Mouse (Mus musculus): ENCODE data around the gene Rps8.
"Not testable (repeated sequence)": the region's sequence is repeated elsewhere in the genome, so short reads cannot be mapped to it uniquely, and the experiment has no call there.

The Rps8 gene

DNA sequence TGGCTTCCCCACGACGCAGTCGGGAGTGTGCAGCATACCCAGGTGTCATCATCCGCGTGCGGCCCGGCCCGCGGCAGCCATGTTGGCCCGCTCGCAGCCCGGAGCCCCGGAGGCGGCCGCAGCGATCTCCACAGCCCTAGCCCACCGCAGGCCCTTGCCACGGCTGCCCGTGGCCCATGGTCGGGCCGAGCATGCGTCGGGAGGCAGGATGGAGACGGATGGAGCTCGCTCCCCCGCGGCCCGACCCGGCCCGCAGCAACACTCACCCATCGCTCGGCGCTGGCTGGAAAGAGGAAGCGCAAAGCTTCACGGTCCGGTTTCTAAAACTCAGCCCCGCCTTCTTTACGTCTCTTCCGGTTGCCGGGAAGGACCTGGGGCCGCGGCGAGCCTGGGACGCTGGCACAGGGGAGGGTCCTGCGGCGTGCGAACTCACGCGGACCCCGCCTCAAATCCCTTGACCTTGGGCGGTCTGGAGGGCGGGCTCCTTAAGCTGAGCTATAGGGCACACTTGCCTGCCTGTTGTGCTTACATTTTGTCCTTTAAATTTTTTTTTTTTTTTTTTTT lies at the start of gene Rps8:
Gene Rps8 (minus strand): TSS at position 452 of the 564 bp plus-strand sequence.
- peak; percentile 61 to 79 for DNase-seq (ENCODE audit: low spot score in 2 of 2)

DNA sequence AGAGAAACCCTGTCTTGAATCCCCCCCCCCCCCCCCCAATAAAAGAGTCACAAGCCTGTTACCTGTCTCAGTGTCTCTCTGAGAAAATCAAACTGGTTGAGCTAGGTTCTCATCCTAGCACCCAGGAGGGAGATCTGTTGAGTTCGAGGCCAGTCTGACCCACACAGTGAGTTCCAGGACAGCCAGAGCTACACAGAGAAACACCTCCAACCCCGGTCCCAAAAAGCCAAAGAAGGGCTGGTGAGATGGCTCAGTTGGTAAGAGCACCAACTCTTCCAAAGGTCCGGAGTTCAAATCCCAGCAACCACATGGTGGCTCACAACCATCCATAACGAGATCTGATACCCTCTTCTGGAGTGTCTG lies 46.9 kb upstream of the Rps8 start:
- no peak for DNase-seq (ENCODE audit: low spot score in 2 of 2)

DNA sequence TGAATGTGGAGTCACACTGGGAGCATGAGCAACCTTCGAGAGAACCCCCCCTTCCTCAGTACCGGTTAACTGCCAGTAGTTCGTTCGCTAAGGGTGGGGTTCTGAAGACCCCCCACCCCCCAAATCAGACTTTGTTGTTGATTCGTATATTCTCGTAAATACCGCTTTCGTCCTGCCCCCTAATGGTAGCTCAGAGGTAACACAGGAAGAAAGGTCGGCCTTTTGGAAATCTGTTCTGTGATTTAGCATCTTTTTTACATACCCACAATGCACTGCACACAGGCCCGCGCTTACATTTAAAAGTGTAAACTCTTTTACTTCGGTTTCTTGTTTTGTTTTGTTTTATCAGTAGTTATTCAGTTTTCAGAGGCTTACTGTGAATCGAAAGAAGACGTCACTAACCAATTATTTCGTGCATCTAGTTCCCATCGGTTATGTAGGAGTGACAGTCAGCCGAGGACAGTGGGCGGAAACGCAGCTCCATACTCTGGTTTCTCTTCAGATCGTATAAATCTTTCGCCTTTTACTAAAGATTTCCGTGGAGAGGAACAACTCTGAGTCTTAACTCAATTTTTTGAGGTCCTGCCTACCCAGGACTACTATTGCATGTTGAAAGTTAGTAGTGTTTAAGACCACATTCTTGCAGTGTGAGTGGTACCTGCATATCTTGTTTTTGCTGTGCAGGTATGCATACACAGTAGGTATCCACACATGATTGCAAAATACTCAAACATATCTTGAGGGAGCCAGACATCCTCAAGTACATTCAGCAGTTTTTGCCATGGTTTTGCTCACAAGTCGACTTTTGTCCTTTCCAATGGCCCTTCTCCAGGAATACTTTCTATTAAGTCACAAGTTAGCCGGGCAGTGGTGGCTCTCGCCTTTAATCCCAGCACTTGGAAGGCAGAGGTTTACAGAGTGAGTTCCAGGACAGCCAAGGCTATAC lies 46.3 kb upstream of the Rps8 start:
- DNase-seq (ENCODE audit: low spot score in 2 of 2): peak in 1 of 2 experiments; percentile 30

DNA sequence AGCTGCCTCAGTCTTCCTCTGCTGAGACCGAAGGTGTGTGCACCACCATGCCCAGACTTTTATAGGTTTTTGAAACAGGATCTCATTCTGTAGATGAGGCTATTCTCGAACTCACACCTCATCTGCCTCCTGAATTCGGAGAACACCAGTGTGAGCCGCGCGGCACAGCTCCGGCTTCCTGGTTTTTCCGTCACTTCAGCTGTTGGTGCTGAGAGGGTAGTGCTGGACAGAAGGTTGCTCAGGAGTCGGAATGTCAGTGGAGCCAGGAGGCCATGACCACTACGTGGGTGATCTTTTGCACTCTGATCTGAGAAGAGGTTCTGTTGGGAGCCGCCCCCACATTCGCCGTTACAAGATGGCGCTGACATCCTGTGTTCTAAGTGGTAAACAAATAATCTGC lies 35.8 kb upstream of the Rps8 start:
- DNase-seq (ENCODE audit: low spot score in 2 of 2): no peak

DNA sequence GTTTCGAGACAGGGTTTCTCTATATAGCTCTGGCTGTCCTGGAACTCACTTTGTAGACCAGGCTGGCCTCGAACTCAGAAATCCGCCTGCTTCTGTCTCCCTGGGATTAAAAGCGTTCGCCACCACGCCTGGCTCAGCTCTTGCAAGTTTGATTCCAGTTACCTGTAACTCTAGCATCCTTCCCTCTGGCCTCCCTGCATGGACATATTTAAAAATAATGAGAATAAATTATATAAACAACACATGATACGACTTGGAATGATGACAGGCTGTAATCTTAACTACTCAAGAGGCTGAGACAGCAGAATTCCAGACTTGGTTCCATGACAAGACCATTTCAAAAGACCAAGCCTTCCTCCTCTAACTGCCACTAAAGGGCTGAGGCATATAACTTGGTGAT lies 34.6 kb upstream of the Rps8 start:
- DNase-seq (ENCODE audit: low spot score in 2 of 2): no peak

DNA sequence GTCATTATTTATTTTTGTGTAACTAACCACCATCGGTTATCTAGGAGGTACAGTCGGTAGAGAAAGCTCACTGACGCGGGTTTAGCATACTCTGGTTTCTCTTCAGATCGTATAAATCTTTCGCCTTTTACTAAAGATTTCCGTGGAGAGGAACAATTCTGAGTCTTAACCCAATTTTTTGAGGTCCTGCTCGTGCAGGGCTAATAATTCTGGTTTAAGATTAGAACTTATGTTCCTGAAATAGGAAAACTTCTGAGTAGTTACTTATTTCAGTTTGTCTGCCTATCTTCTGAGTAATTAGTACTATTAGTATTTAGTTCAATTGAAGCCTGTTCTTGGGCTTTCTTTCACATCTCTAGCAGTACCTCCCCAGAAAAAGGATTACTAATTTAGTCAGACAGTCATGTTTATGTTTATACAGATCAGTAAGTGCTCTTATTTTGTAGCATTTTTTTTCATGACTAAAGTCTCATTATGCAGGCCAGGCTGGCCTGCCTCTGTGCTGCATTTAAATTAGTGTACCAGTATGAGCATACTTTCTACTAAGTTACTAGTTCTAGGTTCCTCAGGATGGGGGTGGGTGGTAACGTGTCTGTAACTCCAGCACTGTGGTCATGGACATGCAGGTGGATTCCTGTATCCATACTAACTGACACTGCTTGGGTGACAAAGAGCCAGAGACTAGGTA lies 34.0 kb upstream of the Rps8 start:
- DNase-seq (ENCODE audit: low spot score in 2 of 2): no peak

DNA sequence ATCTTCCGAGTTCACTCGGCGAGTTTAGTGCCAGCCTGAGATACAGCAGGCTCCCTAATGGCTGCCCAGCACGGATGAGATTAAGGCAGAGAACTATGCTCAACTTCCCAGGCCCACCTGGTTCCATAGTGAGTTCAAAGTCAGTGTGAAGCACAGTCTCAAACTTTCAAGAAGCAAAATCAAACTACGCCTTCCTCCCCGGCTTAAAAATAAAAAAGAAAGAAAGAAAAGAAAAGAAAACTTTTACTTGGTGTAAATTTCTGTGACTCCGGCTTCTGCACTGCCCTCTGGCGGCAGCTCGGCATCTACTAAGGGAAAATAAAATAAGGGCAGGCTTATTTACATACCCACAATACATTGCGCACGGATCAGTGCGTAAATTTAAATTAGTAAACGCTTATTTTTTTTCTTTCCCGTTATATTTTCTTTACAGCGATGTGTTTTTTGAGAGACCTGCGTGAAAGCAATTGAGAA lies 33.4 kb upstream of the Rps8 start:
- DNase-seq (ENCODE audit: low spot score in 2 of 2): peak; percentile 65 to 84

DNA sequence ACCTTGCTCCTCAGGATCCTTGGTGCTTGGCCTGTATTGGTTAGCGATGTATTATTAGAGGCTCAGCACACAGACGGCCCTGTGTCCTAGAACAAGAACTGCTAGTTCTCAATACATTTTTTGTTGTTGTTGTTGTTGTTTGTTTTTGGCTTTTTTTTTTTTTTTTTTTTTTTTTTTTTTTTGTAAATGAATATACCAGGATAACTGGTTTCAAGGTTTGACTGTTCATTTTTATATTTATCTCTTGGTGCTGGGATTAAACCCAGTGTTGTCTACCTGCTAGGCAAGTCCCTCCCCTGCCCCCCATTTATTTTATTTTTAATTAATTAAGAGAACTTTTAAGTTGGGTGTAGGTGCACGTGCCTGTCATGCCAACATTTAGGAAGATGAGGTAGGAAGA lies 32.9 kb upstream of the Rps8 start:
- DNase-seq (ENCODE audit: low spot score in 2 of 2): no peak

DNA sequence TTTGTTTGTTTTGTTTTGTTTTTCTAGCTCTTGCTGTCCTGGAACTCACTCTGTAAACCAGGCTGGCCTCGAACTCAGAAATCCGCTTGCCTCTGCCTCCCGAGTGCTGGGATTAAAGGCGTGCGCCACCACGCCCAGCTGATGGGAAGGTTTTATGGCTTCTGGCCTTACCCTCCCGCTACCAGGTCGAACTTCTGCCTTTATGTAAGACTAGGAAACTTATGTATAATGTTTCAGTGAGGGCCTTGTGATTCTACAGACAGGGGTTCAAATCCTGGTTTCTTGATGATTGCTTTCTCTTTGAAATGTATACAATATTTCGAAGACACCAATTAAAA lies 26.7 kb upstream of the Rps8 start:
- DNase-seq (ENCODE audit: low spot score in 2 of 2): not testable (repeated sequence)

DNA sequence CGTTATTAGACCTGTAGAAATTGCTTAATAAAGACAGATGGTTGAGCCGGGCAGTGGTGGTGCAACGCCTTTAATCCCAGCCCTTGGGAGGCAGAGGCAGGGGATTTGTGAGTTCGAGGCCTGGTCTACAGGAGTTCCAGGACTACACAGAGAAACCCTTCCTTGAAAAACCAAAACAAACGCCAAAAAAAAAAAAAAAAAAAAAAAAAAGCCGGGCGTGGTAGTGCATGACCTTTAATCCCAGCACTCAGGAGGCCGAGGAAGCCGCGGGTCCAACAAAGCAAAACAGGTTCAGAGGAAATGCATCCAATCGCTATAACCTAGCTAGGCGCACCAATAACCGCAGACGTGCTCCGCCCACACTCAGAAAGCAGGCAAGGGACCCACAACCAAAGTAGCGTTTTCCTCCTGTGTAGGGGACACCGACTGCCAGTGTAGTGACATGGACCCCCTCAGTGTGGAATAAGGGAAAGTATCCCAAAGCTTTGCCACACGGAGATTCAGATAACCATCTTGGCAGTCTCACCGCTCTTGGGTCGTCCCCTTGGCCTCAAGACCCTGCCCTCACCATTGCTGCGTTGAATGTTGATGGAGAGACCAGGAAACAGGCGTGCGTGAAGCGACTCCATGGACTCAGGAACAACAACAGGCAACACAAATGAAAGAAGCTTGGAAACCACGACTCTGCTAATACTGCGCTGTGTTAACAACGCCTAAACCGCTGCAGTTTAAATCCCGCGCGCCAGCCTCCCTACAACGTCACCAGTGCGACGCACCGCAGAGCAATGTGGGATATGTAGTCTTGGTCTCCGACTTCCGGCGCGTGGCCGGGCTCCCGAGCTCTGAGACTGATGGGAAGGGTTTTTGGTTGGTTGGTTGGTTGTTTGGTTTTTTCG lies 26.1 kb upstream of the Rps8 start, which contains the start of gene Kif2c:
Gene Kif2c (minus strand): TSS at position 777 of the 896 bp plus-strand sequence.
- DNase-seq (ENCODE audit: low spot score in 2 of 2): peak; percentile 86 to 89

DNA sequence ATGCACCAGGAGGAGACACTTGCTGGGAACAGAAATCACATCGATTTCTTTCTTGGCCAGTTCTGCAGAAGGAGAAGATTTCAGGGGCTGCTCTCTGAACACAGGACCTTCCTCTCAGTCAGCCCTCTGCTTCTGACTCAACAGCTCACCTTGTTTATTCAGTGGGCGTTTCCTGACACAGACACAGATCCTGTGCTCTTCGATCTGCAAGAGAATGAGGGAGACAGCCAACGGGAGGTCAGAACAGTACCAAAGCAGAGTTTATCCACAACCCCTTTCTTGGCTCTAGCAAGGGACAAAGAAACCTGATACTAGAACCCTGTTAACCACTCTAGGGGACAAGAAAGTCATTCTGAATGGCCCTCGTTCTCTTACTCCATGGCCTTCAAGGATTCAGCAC lies 13.9 kb upstream of the Rps8 start:
- DNase-seq (ENCODE audit: low spot score in 2 of 2): no peak

DNA sequence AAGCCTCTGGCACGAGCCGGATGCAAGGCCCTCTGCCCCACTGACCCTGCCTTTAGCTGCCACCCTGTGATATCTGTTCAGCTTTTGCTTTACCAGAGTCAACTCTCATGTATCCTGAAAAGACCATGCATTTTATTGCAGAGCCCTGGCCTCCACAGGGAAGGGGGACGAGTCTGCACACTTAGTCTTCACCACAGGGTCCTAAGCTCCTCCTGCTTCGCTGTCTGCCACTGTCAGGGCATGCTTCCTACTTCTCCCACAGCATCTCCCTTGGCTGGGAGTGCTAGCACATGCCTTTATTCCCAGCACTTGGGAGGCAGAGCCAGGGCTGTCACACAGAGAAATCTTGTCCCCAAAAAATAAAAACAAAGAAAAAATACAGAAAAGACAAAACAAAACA lies 5.1 kb upstream of the Rps8 start:
- DNase-seq (ENCODE audit: low spot score in 2 of 2): no peak

DNA sequence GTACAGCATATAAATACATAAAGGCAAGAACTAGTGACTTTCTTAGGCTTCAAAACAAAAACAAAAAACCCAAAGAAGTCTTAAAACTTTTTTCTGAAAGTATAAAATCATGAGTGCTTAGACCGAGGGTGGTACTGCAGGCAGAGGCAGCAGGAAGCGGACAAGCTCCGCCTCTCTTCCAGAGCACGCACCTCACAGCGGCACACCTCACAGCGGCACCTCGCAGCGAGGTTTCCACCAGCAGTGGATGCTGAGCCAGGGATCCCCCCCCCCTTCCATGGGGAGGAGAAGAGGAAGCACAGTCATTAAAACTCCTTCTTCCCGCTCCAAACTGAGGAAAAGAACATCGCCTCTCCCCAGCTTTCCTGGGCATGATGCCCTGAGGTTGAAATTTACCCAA lies 3.6 kb upstream of the Rps8 start:
- DNase-seq (ENCODE audit: low spot score in 2 of 2): no peak

DNA sequence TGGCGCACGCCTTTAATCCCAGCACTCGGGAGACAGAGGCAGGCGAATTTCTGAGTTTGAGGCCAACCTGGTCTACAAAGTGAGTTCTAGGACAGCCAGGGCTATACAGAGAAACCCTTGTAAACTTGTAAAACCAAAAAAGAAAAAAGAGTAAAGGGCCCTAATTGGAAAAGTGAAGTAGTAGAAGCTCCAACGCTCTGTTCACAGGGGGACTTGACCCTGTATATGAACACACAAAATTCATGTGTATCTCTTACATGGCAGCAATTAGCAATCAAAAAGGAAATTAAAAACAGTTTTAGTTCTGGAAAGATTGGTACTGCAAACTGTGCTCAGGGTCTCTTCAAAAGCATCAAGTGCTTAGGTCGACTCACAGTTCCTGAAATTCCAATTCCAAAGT lies 329 bp upstream of the Rps8 start:
- DNase-seq (ENCODE audit: low spot score in 2 of 2): no peak

DNA sequence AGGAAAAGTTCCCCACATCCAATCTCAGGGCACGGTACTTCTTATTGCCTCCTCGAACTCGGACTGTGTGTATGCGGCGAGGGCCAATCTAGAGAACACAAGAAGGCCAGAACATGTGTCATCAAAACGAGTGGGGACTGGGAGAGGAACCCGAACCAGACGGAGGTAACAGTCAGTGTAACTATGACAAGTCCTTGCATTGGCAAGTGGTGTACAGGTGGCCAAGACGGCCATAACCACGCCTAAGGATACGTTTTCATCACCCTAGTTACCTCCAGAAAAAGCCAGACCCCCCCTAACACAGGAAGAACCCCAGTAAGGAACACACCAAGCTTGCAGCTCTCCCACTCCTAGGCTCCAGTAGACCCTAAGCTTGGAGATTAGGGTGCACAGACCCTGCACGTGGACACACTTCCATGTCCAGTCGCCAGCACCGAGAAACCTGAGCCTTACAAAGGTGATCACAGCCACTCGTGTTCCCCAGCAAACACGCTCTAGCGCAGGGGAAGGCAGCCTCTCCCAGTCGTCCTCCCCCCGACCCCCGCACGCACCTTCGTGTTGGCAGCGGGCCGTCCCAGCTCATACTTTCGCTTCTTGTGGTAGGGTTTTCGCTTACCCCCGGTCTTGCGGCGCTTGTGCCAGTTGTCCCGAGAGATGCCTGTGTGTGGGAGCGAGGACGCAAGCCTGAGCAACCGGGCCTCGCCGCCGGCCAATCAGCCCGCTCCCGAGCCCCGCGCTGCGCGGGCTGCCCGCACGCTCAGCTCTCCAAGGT lies 837 bp downstream of the Rps8 start:
- no peak for DNase-seq (ENCODE audit: low spot score in 2 of 2)

DNA sequence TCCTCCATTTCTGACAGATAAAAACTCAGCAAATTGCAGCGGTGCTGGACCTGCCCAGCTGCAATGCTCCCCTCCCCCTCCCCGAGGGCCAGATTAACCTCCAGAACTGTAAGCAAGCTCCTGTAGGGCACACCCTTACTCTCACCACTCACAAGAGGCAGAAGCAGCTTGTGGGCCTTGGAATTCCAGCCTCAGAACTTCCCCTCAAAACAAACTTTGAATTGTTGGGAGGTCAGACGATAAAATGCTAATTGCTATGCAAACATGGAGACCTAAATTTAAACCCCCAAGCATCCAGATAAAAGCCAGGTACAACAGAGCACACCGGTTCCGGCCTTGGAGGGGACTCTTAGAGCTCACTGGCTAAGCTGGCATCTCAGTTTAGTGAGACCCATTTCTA lies 3.3 kb downstream of the Rps8 start:
- DNase-seq (ENCODE audit: low spot score in 2 of 2): no peak

DNA sequence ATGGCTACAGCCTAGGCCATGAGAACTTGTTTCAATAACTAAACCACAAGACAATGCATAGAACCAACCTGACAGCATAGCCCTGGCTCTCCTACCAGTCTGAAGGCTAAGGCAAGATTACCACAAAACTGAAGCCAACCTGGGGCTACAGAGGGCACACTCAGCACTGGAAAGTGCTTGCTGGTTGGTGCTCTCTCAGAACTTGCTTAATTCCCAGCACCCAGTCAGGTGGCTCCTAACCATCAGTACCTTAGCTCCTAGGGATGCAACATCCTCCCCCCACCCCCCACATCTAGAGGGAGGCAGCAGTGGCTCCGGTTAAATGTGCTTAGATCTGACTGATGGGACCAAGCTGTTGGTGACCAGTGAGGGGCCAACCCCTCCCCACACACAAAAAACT lies 4.6 kb downstream of the Rps8 start:
- no peak for DNase-seq (ENCODE audit: low spot score in 2 of 2)

DNA sequence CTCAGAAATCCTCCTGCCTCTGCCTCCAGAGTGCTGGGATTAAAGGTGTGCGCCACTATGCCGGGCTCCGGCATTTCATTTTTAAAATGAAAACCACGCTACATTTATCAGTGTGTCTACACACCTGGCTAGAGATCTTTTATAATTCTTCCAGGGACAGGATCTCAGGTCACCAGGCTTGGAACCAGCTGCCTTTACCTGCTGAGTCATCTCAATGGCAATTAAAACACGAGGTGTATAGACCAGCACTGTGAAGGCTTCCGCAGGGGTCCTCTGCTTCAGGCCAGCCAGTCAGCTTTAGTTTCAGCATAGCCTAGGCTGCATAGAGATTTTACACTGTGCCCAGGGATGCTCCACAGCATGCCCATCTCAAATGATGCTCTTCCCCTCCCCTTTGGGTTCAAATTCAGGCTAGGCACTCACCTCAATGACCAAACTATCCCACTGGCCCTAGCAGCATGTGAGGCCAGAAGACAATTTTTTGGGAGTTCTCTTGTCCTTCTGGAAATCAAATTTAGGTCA lies 5.8 kb downstream of the Rps8 start:
- no peak for DNase-seq (ENCODE audit: low spot score in 2 of 2)

DNA sequence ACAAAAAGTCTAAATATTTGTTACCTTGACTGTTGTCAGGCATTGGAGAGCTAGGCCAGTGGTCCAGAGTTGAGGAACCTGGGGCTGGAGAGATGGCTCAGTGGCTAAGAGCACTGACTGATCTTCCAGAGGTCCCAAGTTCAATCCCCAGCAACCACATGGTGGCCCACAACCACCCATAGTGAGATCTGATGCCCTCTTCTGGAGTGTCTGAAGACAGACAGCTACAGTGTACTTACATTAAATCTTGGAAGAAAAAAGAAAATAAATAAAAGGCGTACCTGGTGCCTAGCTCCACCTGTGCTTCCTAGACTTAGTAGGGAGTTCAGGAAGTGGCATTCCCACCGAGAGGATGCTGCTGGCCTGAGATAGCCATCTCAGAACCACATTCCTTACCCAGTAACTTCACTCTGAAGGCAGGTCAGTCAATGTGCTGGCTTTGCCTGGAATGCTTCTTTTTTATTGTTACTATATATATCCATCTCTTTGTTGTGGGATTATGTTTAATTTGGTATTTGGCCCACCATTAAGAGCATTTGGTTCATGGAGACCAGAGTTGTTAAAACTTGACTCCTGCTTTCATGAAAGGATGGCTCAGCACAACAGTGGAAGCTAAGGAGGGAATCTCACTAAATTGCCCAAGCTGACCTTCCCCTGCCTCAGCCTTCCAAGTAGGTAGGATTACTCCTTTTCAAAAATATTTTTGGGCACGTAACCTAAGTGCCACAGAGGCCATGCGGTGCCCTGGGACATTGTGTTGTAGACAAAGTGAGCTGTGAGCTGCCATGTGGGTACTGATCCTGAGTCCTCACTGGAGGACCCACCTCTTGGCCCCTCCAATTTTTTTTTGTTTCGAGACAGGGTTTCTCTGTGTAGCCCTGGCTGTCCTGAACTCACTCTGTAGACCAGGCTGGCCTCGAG lies 6.5 kb downstream of the Rps8 start:
- DNase-seq (ENCODE audit: low spot score in 2 of 2): no peak

DNA sequence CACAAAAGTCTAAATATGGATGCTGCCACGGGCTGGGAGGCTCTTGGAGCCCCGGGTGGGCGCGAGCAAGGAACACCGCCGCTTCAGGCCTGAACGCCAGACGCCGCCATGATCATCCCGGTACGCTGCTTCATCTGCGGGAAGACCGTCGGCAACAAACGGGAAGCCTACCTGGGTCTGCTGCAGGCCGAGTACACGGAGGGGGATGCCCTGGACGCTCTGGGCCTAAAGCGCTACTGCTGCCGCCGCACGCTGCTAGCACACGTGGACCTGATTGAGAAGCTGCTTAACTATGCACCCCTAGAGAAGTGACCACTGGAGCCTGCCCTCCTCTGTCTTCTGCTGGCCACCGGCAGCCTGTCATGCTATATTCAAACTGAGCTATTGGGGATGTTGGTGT lies 7.2 kb downstream of the Rps8 start:
- no peak for DNase-seq (ENCODE audit: low spot score in 2 of 2)

Measured in cerebellum, postnatal 4 days (tissue).